Mouse (Mus musculus): ENCODE measurements around the gene Tex29. TPM values are rescaled to one million over a fixed set of nuclear protein-coding genes. Genes with fewer than 3 reads are reported as not detected.

The Tex29 gene
- polyA plus RNA-seq, 1 experiment: not detected

- Histone ChIP-seq H3K9me3 (ENCODE audit: control insufficient read depth, low read length) (no peaks in the 10 kb centered on the region), H3K4me1 (ENCODE audit: control insufficient read depth) (no peaks in the 10 kb centered on the region), H3K4me3 (replicated peaks) (no peak overlapping the region), H3K36me3 (ENCODE audit: control insufficient read depth) (peaks cover 84% of the 10 kb centered on the region), H3K27me3 (ENCODE audit: control insufficient read depth) (no peaks in the 10 kb centered on the region)
- TF ChIP-seq TAL1 (IDR thresholded peaks at IDR 0.05; ENCODE audit: low read length) (no peak), GATA1 (IDR thresholded peaks at IDR 0.05; ENCODE audit: low read length) (no peak)
Measured at GRCm38 (mm10) chr8:11807361-11807760, 32.9 kb upstream of the Tex29 start.

DNA sequence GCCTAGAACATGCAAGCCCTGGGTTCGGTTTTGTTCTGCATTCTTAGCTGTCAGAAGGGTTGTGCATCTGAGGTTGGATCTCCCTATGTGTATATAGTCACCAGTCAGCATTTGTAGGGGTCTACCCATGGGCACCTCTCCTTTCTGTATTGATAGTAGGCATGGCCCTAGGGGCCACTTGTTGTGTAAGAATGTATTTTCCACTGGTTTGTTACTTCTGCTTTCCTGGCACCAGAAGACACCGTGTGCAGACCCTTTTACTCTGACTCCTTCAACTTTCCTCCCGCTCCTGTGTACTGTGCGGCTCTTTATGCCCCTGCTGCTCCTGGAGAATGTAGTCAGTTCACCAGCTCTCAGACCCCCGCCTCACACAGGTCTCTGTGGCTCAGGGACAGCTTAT lies 32.2 kb upstream of the Tex29 start:
- no peak overlapping the region for H3K4me3 ChIP-seq (replicated peaks)
- peaks cover 84% of the 10 kb centered on the region for H3K36me3 ChIP-seq (ENCODE audit: control insufficient read depth)
- H3K4me1 ChIP-seq (ENCODE audit: control insufficient read depth): no peaks in the 10 kb centered on the region
- no peak for TF ChIP-seq GATA1 (IDR thresholded peaks at IDR 0.05; ENCODE audit: low read length)
- no peak for TF ChIP-seq TAL1 (IDR thresholded peaks at IDR 0.05; ENCODE audit: low read length)
- H3K27me3 ChIP-seq (ENCODE audit: control insufficient read depth): no peaks in the 10 kb centered on the region
- H3K9me3 ChIP-seq (ENCODE audit: control insufficient read depth, low read length): no peaks in the 10 kb centered on the region

DNA sequence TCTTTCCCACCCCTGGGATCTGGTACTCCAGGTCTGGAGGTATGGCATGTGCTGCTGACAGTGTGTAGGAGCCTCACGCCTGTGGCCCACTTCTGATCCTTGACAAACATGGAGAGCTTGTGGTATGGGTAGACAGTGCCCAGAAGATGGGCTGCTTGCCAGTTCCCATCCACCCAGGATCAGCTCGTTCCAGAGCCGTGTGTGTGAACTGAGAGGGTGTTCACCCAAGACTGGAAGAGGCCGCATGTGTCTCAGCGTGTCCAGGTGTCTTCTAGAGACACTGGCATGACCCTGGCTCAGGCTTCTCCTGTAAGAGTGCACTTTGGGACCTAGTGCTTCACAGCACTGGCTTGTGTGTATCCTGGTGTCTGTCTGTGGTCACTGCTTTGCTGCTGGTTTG lies 29.8 kb upstream of the Tex29 start:
- TF ChIP-seq TAL1 (IDR thresholded peaks at IDR 0.05; ENCODE audit: low read length) (no peak), GATA1 (IDR thresholded peaks at IDR 0.05; ENCODE audit: low read length) (no peak)
- Histone ChIP-seq H3K27me3 (ENCODE audit: control insufficient read depth) (no peaks in the 10 kb centered on the region), H3K4me3 (replicated peaks) (no peak overlapping the region), H3K4me1 (ENCODE audit: control insufficient read depth) (no peaks in the 10 kb centered on the region), H3K9me3 (ENCODE audit: control insufficient read depth, low read length) (no peaks in the 10 kb centered on the region), H3K36me3 (ENCODE audit: control insufficient read depth) (peaks cover 87% of the 10 kb centered on the region)

- TF ChIP-seq GATA1 (IDR thresholded peaks at IDR 0.05; ENCODE audit: low read length): no peak
- no peak for TF ChIP-seq TAL1 (IDR thresholded peaks at IDR 0.05; ENCODE audit: low read length)
- H3K36me3 ChIP-seq (ENCODE audit: control insufficient read depth): peaks cover 87% of the 10 kb centered on the region
Measured at GRCm38 (mm10) chr8:11813801-11814200, 26.5 kb upstream of the Tex29 start.

DNA sequence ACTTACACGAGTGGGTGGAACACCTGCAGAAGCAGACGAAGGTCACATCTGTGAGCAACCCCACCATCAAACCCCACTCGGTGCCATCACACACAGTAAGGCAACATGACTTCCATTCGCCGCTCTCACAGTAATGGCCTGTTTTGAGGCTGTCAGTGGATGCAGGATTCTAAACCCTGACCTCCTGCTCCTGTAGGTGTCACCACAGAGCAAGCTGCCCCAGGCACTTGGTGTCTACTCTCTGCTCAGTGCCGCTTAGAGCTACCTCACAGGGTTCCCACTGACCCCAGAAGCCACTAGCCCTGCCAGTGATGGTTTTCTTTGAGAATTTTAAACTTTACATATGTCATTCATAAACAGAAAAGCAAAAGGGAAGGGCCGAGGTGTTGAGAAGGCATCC lies 25.1 kb upstream of the Tex29 start:
- Histone ChIP-seq H3K36me3 (ENCODE audit: control insufficient read depth) (peaks cover 87% of the 10 kb centered on the region), H3K27me3 (ENCODE audit: control insufficient read depth) (no peaks in the 10 kb centered on the region), H3K4me3 (replicated peaks) (no peak overlapping the region), H3K4me1 (ENCODE audit: control insufficient read depth) (no peaks in the 10 kb centered on the region), H3K9me3 (ENCODE audit: control insufficient read depth, low read length) (no peaks in the 10 kb centered on the region)
- no peak for TF ChIP-seq TAL1 (IDR thresholded peaks at IDR 0.05; ENCODE audit: low read length)

More at GRCm38 (mm10) chr8:11813801-11814200, 26.5 kb upstream of the Tex29 start:
- H3K4me3 ChIP-seq (replicated peaks): no peak overlapping the region
- no peaks in the 10 kb centered on the region for H3K4me1 ChIP-seq (ENCODE audit: control insufficient read depth)
- H3K27me3 ChIP-seq (ENCODE audit: control insufficient read depth): no peaks in the 10 kb centered on the region
- no peaks in the 10 kb centered on the region for H3K9me3 ChIP-seq (ENCODE audit: control insufficient read depth, low read length)

DNA sequence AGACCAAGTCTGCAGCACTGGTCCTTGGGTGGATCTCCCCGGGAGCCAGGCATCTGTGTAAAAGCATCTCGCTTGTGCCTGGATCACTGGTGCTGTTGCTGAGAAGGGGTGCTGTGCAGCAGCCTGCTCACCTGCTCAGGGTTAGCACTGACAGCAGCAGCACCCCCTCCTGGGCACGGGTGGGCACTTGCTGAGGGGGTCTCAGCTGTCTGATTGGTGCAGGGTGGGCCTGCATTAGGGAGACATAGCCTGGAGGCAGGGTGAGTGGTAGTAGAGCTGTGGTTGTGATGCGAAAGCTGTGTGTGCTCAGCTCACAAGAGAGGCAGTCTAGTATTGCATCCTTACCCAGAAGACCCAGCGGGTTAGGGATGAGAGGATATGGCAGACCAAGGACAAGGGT lies 20.1 kb upstream of the Tex29 start:
- TF ChIP-seq TAL1 (IDR thresholded peaks at IDR 0.05; ENCODE audit: low read length) (no peak), GATA1 (IDR thresholded peaks at IDR 0.05; ENCODE audit: low read length) (no peak)
- H3K36me3 ChIP-seq (ENCODE audit: control insufficient read depth): peaks cover 83% of the 10 kb centered on the region
- no peaks in the 10 kb centered on the region for H3K27me3 ChIP-seq (ENCODE audit: control insufficient read depth)

GRCm38 (mm10) chr8:11820568-11820967 lies 19.7 kb upstream of the Tex29 start:
- no peaks in the 10 kb centered on the region for H3K27me3 ChIP-seq (ENCODE audit: control insufficient read depth)
- TF ChIP-seq GATA1 (IDR thresholded peaks at IDR 0.05; ENCODE audit: low read length): no peak
- no peak for TF ChIP-seq TAL1 (IDR thresholded peaks at IDR 0.05; ENCODE audit: low read length)
- H3K36me3 ChIP-seq (ENCODE audit: control insufficient read depth): peaks cover 83% of the 10 kb centered on the region
- H3K9me3 ChIP-seq (ENCODE audit: control insufficient read depth, low read length): no peaks in the 10 kb centered on the region
- no peaks in the 10 kb centered on the region for H3K4me1 ChIP-seq (ENCODE audit: control insufficient read depth)
- no peak overlapping the region for H3K4me3 ChIP-seq (replicated peaks)

More for the DNA sequence above, 20.1 kb upstream of the Tex29 start:
- H3K4me3 ChIP-seq (replicated peaks): no peak overlapping the region
- H3K4me1 ChIP-seq (ENCODE audit: control insufficient read depth): no peaks in the 10 kb centered on the region
- no peaks in the 10 kb centered on the region for H3K9me3 ChIP-seq (ENCODE audit: control insufficient read depth, low read length)

DNA sequence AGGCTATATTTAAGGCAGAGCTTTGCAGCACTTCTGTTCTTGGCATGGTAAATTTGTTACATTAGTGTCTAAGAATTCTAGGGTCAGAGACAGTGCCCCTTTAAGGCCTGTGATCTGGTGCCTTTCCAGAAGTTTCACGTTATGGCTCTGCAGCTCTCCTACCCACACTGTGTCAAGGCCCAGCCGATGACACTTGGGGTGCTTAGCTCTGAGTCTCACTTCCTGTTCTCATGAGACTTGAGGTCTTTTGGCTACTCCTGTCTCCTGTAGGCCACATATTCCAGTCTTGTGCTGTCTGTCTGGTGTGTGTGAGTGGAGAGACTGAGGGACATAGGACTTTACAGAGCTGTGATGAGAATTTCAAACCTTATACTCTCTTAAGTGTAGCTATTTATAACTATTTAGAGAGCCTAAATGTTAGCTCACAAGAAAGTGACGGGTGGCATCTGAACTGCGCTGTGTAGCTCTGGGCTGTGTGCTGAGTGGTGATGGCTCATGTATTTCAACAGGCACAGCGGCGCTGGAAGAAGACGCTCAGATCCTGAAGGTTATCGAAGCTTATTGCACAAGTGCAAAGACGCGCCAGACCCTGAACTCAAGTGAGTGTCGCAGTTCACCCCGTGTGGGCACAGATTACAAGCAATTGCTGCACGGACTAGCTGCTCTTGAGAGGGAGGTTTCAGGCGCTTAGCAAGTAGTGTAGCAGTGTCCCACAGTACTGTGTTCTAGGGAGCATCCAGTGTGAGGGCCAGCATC lies 18.6 kb upstream of the Tex29 start:
- H3K4me3 ChIP-seq (replicated peaks): no peak overlapping the region

GRCm38 (mm10) chr8:11822550-11823060 lies 17.7 kb upstream of the Tex29 start:
- TF ChIP-seq TAL1 (IDR thresholded peaks at IDR 0.05; ENCODE audit: low read length) (no peak), GATA1 (IDR thresholded peaks at IDR 0.05; ENCODE audit: low read length) (no peak)
- H3K9me3 ChIP-seq (ENCODE audit: control insufficient read depth, low read length): no peaks in the 10 kb centered on the region
- peaks cover 74% of the 10 kb centered on the region for H3K36me3 ChIP-seq (ENCODE audit: control insufficient read depth)

More for the DNA sequence above, 18.6 kb upstream of the Tex29 start:
- Histone ChIP-seq H3K36me3 (ENCODE audit: control insufficient read depth) (peaks cover 80% of the 10 kb centered on the region), H3K9me3 (ENCODE audit: control insufficient read depth, low read length) (no peaks in the 10 kb centered on the region), H3K27me3 (ENCODE audit: control insufficient read depth) (no peaks in the 10 kb centered on the region), H3K4me1 (ENCODE audit: control insufficient read depth) (no peaks in the 10 kb centered on the region)
- TF ChIP-seq TAL1 (IDR thresholded peaks at IDR 0.05; ENCODE audit: low read length) (no peak), GATA1 (IDR thresholded peaks at IDR 0.05; ENCODE audit: low read length) (no peak)

More at GRCm38 (mm10) chr8:11822550-11823060, 17.7 kb upstream of the Tex29 start:
- Histone ChIP-seq H3K4me3 (replicated peaks) (no peak overlapping the region), H3K4me1 (ENCODE audit: control insufficient read depth) (no peaks in the 10 kb centered on the region), H3K27me3 (ENCODE audit: control insufficient read depth) (no peaks in the 10 kb centered on the region)
